Mouse (Mus musculus) testis, adult 2 months (tissue): ENCODE measurements around the gene Fxyd1. TPM values are rescaled to one million over a fixed set of nuclear protein-coding genes. Genes with fewer than 3 reads are reported as not detected.

Source experiments
- H3K27ac ChIP-seq: fragments of 200-500 bp; 2 replicates; pipeline ENCODE4 v1.5.1; 2012; ENCODE audit warnings: low read depth, low read length; ENCODE audit not compliant: control insufficient read depth, insufficient read depth
- H3K27me3 ChIP-seq: fragments of 200-500 bp; 2 replicates; pipeline ENCODE4 v1.6.1; 2012; ENCODE audit warnings: mild to moderate bottlenecking, low read length, moderate library complexity; ENCODE audit not compliant: control insufficient read depth, insufficient read depth
- H3K36me3 ChIP-seq: fragments of 200-500 bp; 2 replicates; pipeline ENCODE4 v1.6.1; 2012; ENCODE audit warnings: mild to moderate bottlenecking, low read length; ENCODE audit not compliant: control insufficient read depth, insufficient read depth
- H3K4me1 ChIP-seq: fragments of 200-500 bp; 2 replicates; pipeline ENCODE4 v1.6.1; 2012; ENCODE audit warnings: low read length; ENCODE audit not compliant: control insufficient read depth, insufficient read depth
- H3K4me3 ChIP-seq: fragments of 200-500 bp; 2 replicates; pipeline ENCODE4 v1.5.1; 2012; ENCODE audit warnings: low read depth, mild to moderate bottlenecking, low read length, moderate library complexity, mixed read lengths; ENCODE audit not compliant: control insufficient read depth
- CTCF ChIP-seq: fragments of 200-500 bp; IDR thresholded peaks from 2 replicates; pipeline ENCODE4 v1.5.1; 2012; ENCODE audit warnings: low read depth, mild to moderate bottlenecking, inconsistent platforms, low read length, moderate library complexity; ENCODE audit not compliant: control insufficient read depth, insufficient read depth, insufficient replicate concordance
- POLR2A ChIP-seq: fragments of 200-500 bp; IDR thresholded peaks from 2 replicates; pipeline ENCODE4 v1.6.1; 2012; ENCODE audit warnings: low read depth, mild to moderate bottlenecking, inconsistent platforms, low read length, moderate library complexity; ENCODE audit not compliant: control insufficient read depth
- polyA plus RNA-seq: library from polyadenylated mRNA; depleted of rRNA; stranded (reverse); fragments of >200 nt; gene quantifications from 2 replicates; pipeline ENCODE4 v1.2.3, GENCODE M21; 2012; rRNA removed

Gene Fxyd1
- 94.7 and 104 TPM in 2 replicates for polyA plus RNA-seq

- H3K4me3 ChIP-seq, result no peak within 1 kb of the TSS
- H3K4me1 ChIP-seq, result peaks cover 9% of the 10 kb centered on the region
- peak within 1 kb of the TSS; percentile 63 for H3K27ac ChIP-seq
Observed at GRCm38 (mm10) chr7:31057071-31057470, at the start of gene Fxyd1. Gene Fxyd1 (minus strand): TSS chr7:31057199.

GRCm38 (mm10) chr7:31106166-31106565 is 49.2 kb upstream of the Fxyd1 start:
- Histone ChIP-seq H3K36me3 (no peaks in the 10 kb centered on the region), H3K27ac (no peak overlapping the region), H3K4me3 (no peak overlapping the region), H3K4me1 (no peaks in the 10 kb centered on the region), H3K27me3 (no peaks in the 10 kb centered on the region)
- TF ChIP-seq CTCF, result no peak
- TF ChIP-seq POLR2A, result no peak

More at GRCm38 (mm10) chr7:31057071-31057470, at the start of gene Fxyd1:
- H3K36me3 ChIP-seq, result no peaks in the 10 kb centered on the region
- TF ChIP-seq POLR2A, result no peak
- TF ChIP-seq CTCF, result no peak
- H3K27me3 ChIP-seq, result no peaks in the 10 kb centered on the region

- Histone ChIP-seq H3K27me3 (no peaks in the 10 kb centered on the region), H3K4me1 (no peaks in the 10 kb centered on the region), H3K27ac (no peak overlapping the region), H3K4me3 (no peak overlapping the region), H3K36me3 (no peaks in the 10 kb centered on the region)
- TF ChIP-seq CTCF, result peak; percentile 62; the same call in 1 of the 2 replicates
- TF ChIP-seq POLR2A, result no peak
Observed at GRCm38 (mm10) chr7:31105061-31105768, 48.2 kb upstream of the Fxyd1 start.

GRCm38 (mm10) chr7:31100786-31101185 is 43.8 kb upstream of the Fxyd1 start:
- Histone ChIP-seq H3K36me3 (no peaks in the 10 kb centered on the region), H3K4me3 (no peak overlapping the region), H3K27ac (no peak overlapping the region), H3K27me3 (no peaks in the 10 kb centered on the region), H3K4me1 (no peaks in the 10 kb centered on the region; the same call in 1 of the 2 replicates)
- TF ChIP-seq POLR2A, result no peak

GRCm38 (mm10) chr7:31099612-31099982 is 42.6 kb upstream of the Fxyd1 start:
- Histone ChIP-seq H3K4me1 (no peaks in the 10 kb centered on the region; the same call in 1 of the 2 replicates), H3K36me3 (no peaks in the 10 kb centered on the region), H3K27me3 (no peaks in the 10 kb centered on the region), H3K4me3 (no peak overlapping the region; the same call in 1 of the 2 replicates), H3K27ac (no peak overlapping the region)
- TF ChIP-seq CTCF, result no peak; the same call in 1 of the 2 replicates
- no peak for TF ChIP-seq POLR2A

GRCm38 (mm10) chr7:31098697-31099611 is 42.0 kb upstream of the Fxyd1 start:
- TF ChIP-seq CTCF, result peak; percentile 41; the same call in 1 of the 2 replicates
- TF ChIP-seq POLR2A, result no peak
- H3K27me3 ChIP-seq, result no peaks in the 10 kb centered on the region
- no peaks in the 10 kb centered on the region; the same call in 1 of the 2 replicates for H3K4me1 ChIP-seq
- no peaks in the 10 kb centered on the region for H3K36me3 ChIP-seq
- peak overlapping the region; percentile 54 for H3K4me3 ChIP-seq
- H3K27ac ChIP-seq, result no peak overlapping the region
